Mouse (Mus musculus): ENCODE measurements at regions not wholly inside any gene's neighbourhood (a gene's known extent, or its start where the extent isn't known, plus 50 kb on each side); places are given as distances from the start of the nearest gene placed in this dataset.

DNA sequence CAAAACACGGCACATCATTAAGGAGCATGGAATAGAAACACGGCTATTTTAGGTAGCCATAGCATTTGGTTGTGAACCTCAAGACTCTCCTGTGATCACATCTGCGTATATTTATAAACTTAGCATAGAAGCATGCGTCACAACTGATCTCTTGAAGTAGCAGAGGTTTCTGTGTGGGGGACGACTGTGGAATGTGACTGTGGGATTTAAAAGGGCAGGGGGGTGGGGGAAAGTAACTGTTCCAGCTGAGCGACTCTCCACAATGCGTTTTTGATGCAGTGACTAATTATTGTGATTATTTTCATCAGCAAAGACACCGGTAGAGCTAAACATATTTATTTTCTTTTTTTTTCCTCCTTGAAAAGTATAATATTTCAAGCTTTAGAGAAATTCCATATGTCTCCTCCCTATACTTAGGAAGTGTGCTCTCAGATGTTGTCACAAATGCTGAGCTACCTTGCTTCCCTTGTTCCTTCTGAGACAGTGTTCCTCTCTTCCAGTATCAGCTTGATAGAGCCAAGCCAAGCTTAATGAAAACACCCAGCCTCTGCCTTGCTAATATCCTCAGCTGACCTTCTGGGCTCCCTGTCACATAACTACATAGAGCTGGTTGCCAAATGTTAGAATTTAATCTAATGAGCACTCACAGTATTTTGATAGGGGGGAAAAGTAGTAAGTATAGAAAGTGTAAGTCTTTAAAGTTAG, 75.0 kb upstream of the Magi3 start:
- Histone ChIP-seq H3K4me2 (no peak overlapping the region), H3K4me1 (no peaks in the 10 kb centered on the region), H3K4me3 (replicated peaks) (no peak overlapping the region), H3K36me3 (no peaks in the 10 kb centered on the region), H3K9ac (replicated peaks) (no peak overlapping the region), H3K27ac (replicated peaks) (no peak overlapping the region), H3K9me3 (replicated peaks) (no peaks in the 10 kb centered on the region), H3K27me3 (replicated peaks) (no peaks in the 10 kb centered on the region)
- 60% methylated on average over 8 of the region's 8 CpGs for WGBS
- no peak for ATAC-seq (ENCODE audit: low FRiP score)

- Histone ChIP-seq H3K27ac (replicated peaks) (no peak overlapping the region), H3K4me2 (no peak overlapping the region), H3K9ac (replicated peaks) (no peak overlapping the region), H3K4me1 (no peaks in the 10 kb centered on the region), H3K4me3 (replicated peaks) (no peak overlapping the region), H3K36me3 (no peaks in the 10 kb centered on the region), H3K9me3 (replicated peaks) (no peaks in the 10 kb centered on the region), H3K27me3 (replicated peaks) (no peaks in the 10 kb centered on the region)
- 43% methylated on average over 3 of the region's 3 CpGs for WGBS
- ATAC-seq (ENCODE audit: low FRiP score): no peak
Measured at GRCm38 (mm10) chr3:104293869-104294268, 73.7 kb upstream of the Magi3 start.

- 68% methylated on average over 5 of the region's 5 CpGs for WGBS
- Histone ChIP-seq H3K36me3 (no peaks in the 10 kb centered on the region), H3K27me3 (replicated peaks) (no peaks in the 10 kb centered on the region), H3K9me3 (replicated peaks) (no peaks in the 10 kb centered on the region), H3K4me3 (replicated peaks) (no peak overlapping the region), H3K4me1 (no peaks in the 10 kb centered on the region), H3K27ac (replicated peaks) (no peak overlapping the region), H3K9ac (replicated peaks) (no peak overlapping the region), H3K4me2 (no peak overlapping the region)
- ATAC-seq (ENCODE audit: low FRiP score): no peak
Measured at GRCm38 (mm10) chr3:104288970-104289680, 69.0 kb upstream of the Magi3 start.

DNA sequence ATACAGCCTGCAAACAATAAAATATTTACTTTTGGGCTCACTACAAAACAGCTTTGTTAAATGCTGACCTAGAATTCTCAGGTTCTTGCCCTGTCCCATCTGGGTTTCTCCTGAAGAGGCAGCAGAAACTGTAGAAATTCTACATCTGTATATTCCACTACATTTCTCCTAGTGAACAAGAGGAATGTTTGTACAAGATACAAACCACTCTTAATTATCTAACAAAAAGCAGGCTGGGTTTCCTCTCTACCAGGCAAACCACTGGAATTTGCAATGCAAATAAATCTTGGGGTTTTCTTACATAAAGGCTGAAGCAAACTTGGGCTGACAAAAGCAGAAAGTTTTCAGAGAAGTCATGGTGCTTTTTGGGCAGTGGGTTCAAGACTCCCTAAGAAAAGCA, 67.7 kb upstream of the Magi3 start:
- no peaks in the 10 kb centered on the region for H3K36me3 ChIP-seq
- H3K9me3 ChIP-seq (replicated peaks): no peaks in the 10 kb centered on the region
- no peaks in the 10 kb centered on the region for H3K27me3 ChIP-seq (replicated peaks)
- H3K27ac ChIP-seq (replicated peaks): no peak overlapping the region
- H3K4me1 ChIP-seq: no peaks in the 10 kb centered on the region
- ATAC-seq (ENCODE audit: low FRiP score): no peak
- H3K4me3 ChIP-seq (replicated peaks): no peak overlapping the region
- H3K9ac ChIP-seq (replicated peaks): no peak overlapping the region
- no peak overlapping the region for H3K4me2 ChIP-seq

DNA sequence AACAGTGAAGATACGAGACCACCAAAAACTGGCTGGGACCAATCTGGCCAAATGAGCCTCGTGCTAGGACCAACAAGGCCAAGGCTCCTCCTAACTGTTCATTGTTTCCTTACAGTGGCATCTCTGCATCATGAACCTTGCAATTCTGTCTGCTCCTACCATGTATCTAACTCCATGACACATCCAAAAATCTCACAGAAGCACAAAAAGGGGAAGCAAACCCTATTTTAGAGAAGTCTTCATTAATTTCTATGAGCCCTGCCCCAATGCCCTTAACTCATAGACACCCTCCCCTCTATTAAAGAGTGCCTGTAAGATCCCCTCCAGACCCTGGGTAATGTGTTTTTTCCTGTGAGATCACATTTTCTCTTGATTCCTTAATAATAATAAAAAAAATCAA, 64.8 kb upstream of the Magi3 start:
- no peak overlapping the region for H3K4me2 ChIP-seq
- H3K9ac ChIP-seq (replicated peaks): no peak overlapping the region
- ATAC-seq (ENCODE audit: low FRiP score): no peak
- no peaks in the 10 kb centered on the region for H3K36me3 ChIP-seq
- H3K4me3 ChIP-seq (replicated peaks): no peak overlapping the region
- 84% methylated on average over 2 of the region's 2 CpGs for WGBS
- no peaks in the 10 kb centered on the region for H3K4me1 ChIP-seq
- no peaks in the 10 kb centered on the region for H3K9me3 ChIP-seq (replicated peaks)
- no peak overlapping the region for H3K27ac ChIP-seq (replicated peaks)
- no peaks in the 10 kb centered on the region for H3K27me3 ChIP-seq (replicated peaks)

GRCm38 (mm10) chr3:104283855-104284254, 63.7 kb upstream of the Magi3 start:
- 68% methylated on average over 5 of the region's 5 CpGs for WGBS

DNA sequence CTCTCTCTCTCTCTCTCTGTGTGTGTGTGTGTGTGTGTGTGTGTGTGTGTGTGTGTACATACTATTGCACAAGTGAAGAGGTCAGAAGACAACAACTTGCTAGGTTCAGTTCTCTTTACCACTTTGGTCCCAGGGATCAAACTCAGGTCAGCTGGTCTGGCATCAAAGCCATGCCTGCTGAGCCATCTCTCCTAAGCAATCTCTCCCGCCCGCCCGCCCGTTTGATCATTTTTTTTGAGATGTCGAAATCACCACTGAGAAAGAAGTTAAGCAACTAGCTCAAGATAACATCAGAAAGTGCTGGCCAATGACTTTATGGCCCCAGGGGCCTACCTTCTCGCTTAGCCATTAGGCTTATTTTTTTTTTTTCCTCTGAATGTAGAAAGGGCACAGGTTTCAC, 59.3 kb upstream of the Magi3 start:
- H3K4me3 ChIP-seq (replicated peaks): no peak overlapping the region
- no peak for ATAC-seq (ENCODE audit: low FRiP score)
- 0 out of 2 replicates have a peak, but pooled peaks cover 4% of the 10 kb centered on the region for H3K4me1 ChIP-seq
- no peaks in the 10 kb centered on the region for H3K36me3 ChIP-seq
- H3K9me3 ChIP-seq (replicated peaks): no peaks in the 10 kb centered on the region
- no peak overlapping the region for H3K4me2 ChIP-seq
- H3K27me3 ChIP-seq (replicated peaks): no peaks in the 10 kb centered on the region
- no peak overlapping the region for H3K9ac ChIP-seq (replicated peaks)
- no peak overlapping the region for H3K27ac ChIP-seq (replicated peaks)
- WGBS: 56% methylated on average over 6 of the region's 6 CpGs

More at GRCm38 (mm10) chr3:104283855-104284254, 63.7 kb upstream of the Magi3 start:
- no peak for ATAC-seq (ENCODE audit: low FRiP score)
- Histone ChIP-seq H3K36me3 (no peaks in the 10 kb centered on the region), H3K4me2 (no peak overlapping the region), H3K4me3 (replicated peaks) (no peak overlapping the region), H3K27me3 (replicated peaks) (no peaks in the 10 kb centered on the region), H3K4me1 (no peaks in the 10 kb centered on the region), H3K27ac (replicated peaks) (no peak overlapping the region), H3K9ac (replicated peaks) (no peak overlapping the region), H3K9me3 (replicated peaks) (no peaks in the 10 kb centered on the region)

- no peak overlapping the region for H3K27ac ChIP-seq (replicated peaks)
- no peaks in the 10 kb centered on the region for H3K9me3 ChIP-seq (replicated peaks)
- peak; percentile 76 for ATAC-seq (ENCODE audit: low FRiP score)
- no peak overlapping the region for H3K4me2 ChIP-seq
- no peaks in the 10 kb centered on the region for H3K27me3 ChIP-seq (replicated peaks)
- peaks cover 21% of the 10 kb centered on the region for H3K4me1 ChIP-seq
- H3K4me3 ChIP-seq (replicated peaks): no peak overlapping the region
- no peak overlapping the region for H3K9ac ChIP-seq (replicated peaks)
- H3K36me3 ChIP-seq: no peaks in the 10 kb centered on the region
- 35% methylated on average over 1 of the region's 1 CpGs for WGBS
Measured at GRCm38 (mm10) chr3:104274718-104275302, 54.6 kb upstream of the Magi3 start.

DNA sequence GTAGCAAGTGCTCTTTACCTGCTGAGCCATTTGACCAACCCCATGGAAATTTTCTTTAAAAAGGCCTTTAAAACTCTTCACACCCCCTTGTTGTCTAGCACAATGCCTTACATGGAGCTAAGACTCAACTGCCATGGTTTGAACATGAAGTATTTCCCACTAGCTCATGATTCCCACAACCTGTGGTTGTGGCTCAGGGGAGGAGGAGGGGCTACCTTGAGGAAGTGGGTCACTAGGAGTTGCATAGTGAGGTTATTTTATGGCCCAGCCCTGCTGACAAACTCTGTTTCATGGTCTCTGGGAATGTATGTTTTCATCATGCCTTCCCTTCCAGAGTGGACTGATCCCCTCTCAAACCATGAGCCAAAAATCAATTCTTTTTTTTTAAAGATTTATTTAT, 53.9 kb upstream of the Magi3 start:
- H3K4me2 ChIP-seq: no peak overlapping the region
- no peak for ATAC-seq (ENCODE audit: low FRiP score)

More for the DNA sequence above, 53.9 kb upstream of the Magi3 start:
- H3K27me3 ChIP-seq (replicated peaks): no peaks in the 10 kb centered on the region
- H3K9me3 ChIP-seq (replicated peaks): no peaks in the 10 kb centered on the region
- no peaks in the 10 kb centered on the region for H3K36me3 ChIP-seq
- no peak overlapping the region for H3K9ac ChIP-seq (replicated peaks)
- H3K27ac ChIP-seq (replicated peaks): no peak overlapping the region
- no peak overlapping the region for H3K4me3 ChIP-seq (replicated peaks)
- peaks cover 21% of the 10 kb centered on the region for H3K4me1 ChIP-seq

All from neural tube, embryonic 15.5 days (tissue).